Mouse (Mus musculus): ENCODE data around the gene Olfr122. TPM values are rescaled to one million over a fixed set of nuclear protein-coding genes. Genes with fewer than 3 reads are reported as not detected.

Gene Olfr122
- not detected in 2 replicates for total RNA-seq (2014; rRNA removed; ENCODE audit: low replicate concordance)
- not detected in 2 replicates for polyA plus RNA-seq (2015; fragmentation: Nextera tagmentation; extraction: Ambion mirVana)

GRCm38 (mm10) chr17:37768307-37768706 is at the start of gene Olfr122:
TSS of gene Olfr122 (plus strand) at chr17:37768607.
- TF ChIP-seq CTCF (IDR thresholded peaks at IDR 0.05; ENCODE audit: low read depth) = no peak
- no peak for TF ChIP-seq EP300 (IDR thresholded peaks at IDR 0.05; ENCODE audit: low read depth)
- 70% methylated on average over 4 of the region's 4 CpGs for WGBS
- Histone ChIP-seq H3K4me3 (ENCODE audit: low read depth, low read length) (no peak within 1 kb of the TSS), H3K4me1 (ENCODE audit: control insufficient read depth, insufficient read depth) (no peaks in the 10 kb centered on the region), H3K27ac (ENCODE audit: low read depth) (no peak within 1 kb of the TSS), H3K27me3 (ENCODE audit: control insufficient read depth, insufficient read depth, low read length) (no peaks in the 10 kb centered on the region), H3K9ac (replicated peaks; ENCODE audit: low read depth, low read length) (no peak within 1 kb of the TSS), H3K36me3 (replicated peaks; ENCODE audit: control insufficient read depth, insufficient read depth, low read length) (no peaks in the 10 kb centered on the region), H3K9me3 (replicated peaks; ENCODE audit: control insufficient read depth, low read length) (no peaks in the 10 kb centered on the region), H3K4me2 (ENCODE audit: low read depth, low read length) (no peak within 1 kb of the TSS)
- ATAC-seq (ENCODE audit: insufficient read depth, low read depth) (no peak), DNase-seq (ENCODE audit: low spot score) (no peak)

GRCm38 (mm10) chr17:37721508-37721907 is 46.9 kb upstream of the Olfr122 start, which contains the start of gene Olfr120:
TSS of gene Olfr120 (plus strand) at chr17:37721808.
- no peak within 1 kb of the TSS for H3K4me2 ChIP-seq (ENCODE audit: low read depth, low read length)
- H3K27me3 ChIP-seq (ENCODE audit: control insufficient read depth, insufficient read depth, low read length) = no peaks in the 10 kb centered on the region
- H3K27ac ChIP-seq (ENCODE audit: low read depth) = no peak within 1 kb of the TSS
- no peaks in the 10 kb centered on the region for H3K9me3 ChIP-seq (replicated peaks; ENCODE audit: control insufficient read depth, low read length)
- H3K36me3 ChIP-seq (replicated peaks; ENCODE audit: control insufficient read depth, insufficient read depth, low read length) = no peaks in the 10 kb centered on the region
- no peaks in the 10 kb centered on the region for H3K4me1 ChIP-seq (ENCODE audit: control insufficient read depth, insufficient read depth)
- ATAC-seq (ENCODE audit: insufficient read depth, low read depth) (no peak), DNase-seq (ENCODE audit: low spot score) (no peak)
- no peak within 1 kb of the TSS for H3K9ac ChIP-seq (replicated peaks; ENCODE audit: low read depth, low read length)
- WGBS = 50% methylated on average over 1 of the region's 1 CpGs
- H3K4me3 ChIP-seq (ENCODE audit: low read depth, low read length) = no peak within 1 kb of the TSS
- TF ChIP-seq CTCF (IDR thresholded peaks at IDR 0.05; ENCODE audit: low read depth) (no peak), EP300 (IDR thresholded peaks at IDR 0.05; ENCODE audit: low read depth) (no peak)

- no peak for TF ChIP-seq EP300 (IDR thresholded peaks at IDR 0.05; ENCODE audit: low read depth)
- TF ChIP-seq CTCF (IDR thresholded peaks at IDR 0.05; ENCODE audit: low read depth) = no peak
- no peak for ATAC-seq (ENCODE audit: insufficient read depth, low read depth)
Observed at GRCm38 (mm10) chr17:37738070-37738469, 30.3 kb upstream of the Olfr122 start.

GRCm38 (mm10) chr17:37793229-37793628 is 24.8 kb downstream of the Olfr122 start, which contains the start of gene Olfr123:
TSS of gene Olfr123 (plus strand) at chr17:37793529.
- Histone ChIP-seq H3K4me2 (ENCODE audit: low read depth, low read length) (no peak within 1 kb of the TSS), H3K4me1 (ENCODE audit: control insufficient read depth, insufficient read depth) (no peaks in the 10 kb centered on the region), H3K4me3 (ENCODE audit: low read depth, low read length) (no peak within 1 kb of the TSS), H3K27ac (ENCODE audit: low read depth) (no peak within 1 kb of the TSS), H3K9ac (replicated peaks; ENCODE audit: low read depth, low read length) (no peak within 1 kb of the TSS), H3K27me3 (ENCODE audit: control insufficient read depth, insufficient read depth, low read length) (no peaks in the 10 kb centered on the region), H3K9me3 (replicated peaks; ENCODE audit: control insufficient read depth, low read length) (no peaks in the 10 kb centered on the region), H3K36me3 (replicated peaks; ENCODE audit: control insufficient read depth, insufficient read depth, low read length) (no peaks in the 10 kb centered on the region)
- DNase-seq (ENCODE audit: low spot score) (no peak), ATAC-seq (ENCODE audit: insufficient read depth, low read depth) (no peak)
- no peak for TF ChIP-seq CTCF (IDR thresholded peaks at IDR 0.05; ENCODE audit: low read depth)
- TF ChIP-seq EP300 (IDR thresholded peaks at IDR 0.05; ENCODE audit: low read depth) = no peak
- 65% methylated on average over 2 of the region's 2 CpGs for WGBS

More at GRCm38 (mm10) chr17:37738070-37738469, 30.3 kb upstream of the Olfr122 start:
- H3K36me3 ChIP-seq (replicated peaks; ENCODE audit: control insufficient read depth, insufficient read depth, low read length) = no peaks in the 10 kb centered on the region
- H3K27me3 ChIP-seq (ENCODE audit: control insufficient read depth, insufficient read depth, low read length) = no peaks in the 10 kb centered on the region
- no peak overlapping the region for H3K27ac ChIP-seq (ENCODE audit: low read depth)
- WGBS = 44% methylated on average over 7 of the region's 7 CpGs
- no peak overlapping the region for H3K9ac ChIP-seq (replicated peaks; ENCODE audit: low read depth, low read length)
- 0 out of 2 replicates have a peak, but pooled peaks cover 3% of the 10 kb centered on the region for H3K9me3 ChIP-seq (replicated peaks; ENCODE audit: control insufficient read depth, low read length)
- H3K4me3 ChIP-seq (ENCODE audit: low read depth, low read length) = no peak overlapping the region
- DNase-seq (ENCODE audit: low spot score) = no peak
- no peak overlapping the region for H3K4me2 ChIP-seq (ENCODE audit: low read depth, low read length)
- H3K4me1 ChIP-seq (ENCODE audit: control insufficient read depth, insufficient read depth) = no peaks in the 10 kb centered on the region

GRCm38 (mm10) chr17:37799588-37799987 is 31.2 kb downstream of the Olfr122 start, which contains the start of gene Olfr124:
TSS of gene Olfr124 (plus strand) at chr17:37799888.
- H3K4me1 ChIP-seq (ENCODE audit: control insufficient read depth, insufficient read depth) = no peaks in the 10 kb centered on the region
- H3K27me3 ChIP-seq (ENCODE audit: control insufficient read depth, insufficient read depth, low read length) = no peaks in the 10 kb centered on the region
- ATAC-seq (ENCODE audit: insufficient read depth, low read depth) = no peak
- no peaks in the 10 kb centered on the region for H3K36me3 ChIP-seq (replicated peaks; ENCODE audit: control insufficient read depth, insufficient read depth, low read length)
- no peak within 1 kb of the TSS for H3K4me2 ChIP-seq (ENCODE audit: low read depth, low read length)
- no peak for DNase-seq (ENCODE audit: low spot score)
- H3K9ac ChIP-seq (replicated peaks; ENCODE audit: low read depth, low read length) = no peak within 1 kb of the TSS
- no peaks in the 10 kb centered on the region; the same call in 1 of the 2 replicates for H3K9me3 ChIP-seq (replicated peaks; ENCODE audit: control insufficient read depth, low read length)
- no peak within 1 kb of the TSS for H3K27ac ChIP-seq (ENCODE audit: low read depth)
- TF ChIP-seq CTCF (IDR thresholded peaks at IDR 0.05; ENCODE audit: low read depth) (no peak), EP300 (IDR thresholded peaks at IDR 0.05; ENCODE audit: low read depth) (no peak)
- no peak within 1 kb of the TSS for H3K4me3 ChIP-seq (ENCODE audit: low read depth, low read length)
- 67% methylated on average over 3 of the region's 3 CpGs for WGBS

Other genes with a start within 250 kb of the Olfr122 start
- gene Olfr112, start 199.2 kb upstream of the Olfr122 start, total RNA-seq (2014; rRNA removed; ENCODE audit: low replicate concordance) = not detected in 2 replicates
- gene Olfr112, start 199.2 kb upstream of the Olfr122 start, polyA plus RNA-seq (2015; fragmentation: Nextera tagmentation; extraction: Ambion mirVana) = not detected in 2 replicates
- not detected in 2 replicates for gene Olfr113, start 190.9 kb upstream of the Olfr122 start, total RNA-seq (2014; rRNA removed; ENCODE audit: low replicate concordance)
- gene Olfr113, start 190.9 kb upstream of the Olfr122 start, polyA plus RNA-seq (2015; fragmentation: Nextera tagmentation; extraction: Ambion mirVana) = not detected in 2 replicates
- gene Olfr114, start 175.9 kb upstream of the Olfr122 start, total RNA-seq (2014; rRNA removed; ENCODE audit: low replicate concordance) = not detected in 2 replicates
- not detected in 2 replicates for gene Olfr114, start 175.9 kb upstream of the Olfr122 start, polyA plus RNA-seq (2015; fragmentation: Nextera tagmentation; extraction: Ambion mirVana)
- gene Olfr115, start 141.5 kb upstream of the Olfr122 start, total RNA-seq (2014; rRNA removed; ENCODE audit: low replicate concordance) = not detected in 2 replicates
- not detected in 2 replicates for gene Olfr115, start 141.5 kb upstream of the Olfr122 start, polyA plus RNA-seq (2015; fragmentation: Nextera tagmentation; extraction: Ambion mirVana)
- gene Olfr116, start 141.4 kb upstream of the Olfr122 start, total RNA-seq (2014; rRNA removed; ENCODE audit: low replicate concordance) = not detected in 2 replicates
- gene Olfr116, start 141.4 kb upstream of the Olfr122 start, polyA plus RNA-seq (2015; fragmentation: Nextera tagmentation; extraction: Ambion mirVana) = not detected in 2 replicates
- not detected in 2 replicates for gene Olfr117, start 104.8 kb upstream of the Olfr122 start, total RNA-seq (2014; rRNA removed; ENCODE audit: low replicate concordance)
- not detected in 2 replicates for gene Olfr117, start 104.8 kb upstream of the Olfr122 start, polyA plus RNA-seq (2015; fragmentation: Nextera tagmentation; extraction: Ambion mirVana)
- not detected in 2 replicates for gene Olfr118, start 101.6 kb upstream of the Olfr122 start, total RNA-seq (2014; rRNA removed; ENCODE audit: low replicate concordance)
- gene Olfr118, start 101.6 kb upstream of the Olfr122 start, polyA plus RNA-seq (2015; fragmentation: Nextera tagmentation; extraction: Ambion mirVana) = not detected in 2 replicates
- not detected in 2 replicates for gene Olfr119, start 72.0 kb upstream of the Olfr122 start, total RNA-seq (2014; rRNA removed; ENCODE audit: low replicate concordance)
- gene Olfr119, start 72.0 kb upstream of the Olfr122 start, polyA plus RNA-seq (2015; fragmentation: Nextera tagmentation; extraction: Ambion mirVana) = not detected in 2 replicates
- not detected in 2 replicates for gene Olfr120, start 46.8 kb upstream of the Olfr122 start, total RNA-seq (2014; rRNA removed; ENCODE audit: low replicate concordance)
- not detected in 2 replicates for gene Olfr120, start 46.8 kb upstream of the Olfr122 start, polyA plus RNA-seq (2015; fragmentation: Nextera tagmentation; extraction: Ambion mirVana)
- not detected in 2 replicates for gene Olfr121, start 19.8 kb upstream of the Olfr122 start, total RNA-seq (2014; rRNA removed; ENCODE audit: low replicate concordance)
- not detected in 2 replicates for gene Olfr121, start 19.8 kb upstream of the Olfr122 start, polyA plus RNA-seq (2015; fragmentation: Nextera tagmentation; extraction: Ambion mirVana)
- not detected in 2 replicates for gene Olfr123, start 24.9 kb downstream of the Olfr122 start, total RNA-seq (2014; rRNA removed; ENCODE audit: low replicate concordance)
- not detected in 2 replicates for gene Olfr123, start 24.9 kb downstream of the Olfr122 start, polyA plus RNA-seq (2015; fragmentation: Nextera tagmentation; extraction: Ambion mirVana)
- gene Olfr124, start 31.3 kb downstream of the Olfr122 start, total RNA-seq (2014; rRNA removed; ENCODE audit: low replicate concordance) = not detected in 2 replicates
- gene Olfr124, start 31.3 kb downstream of the Olfr122 start, polyA plus RNA-seq (2015; fragmentation: Nextera tagmentation; extraction: Ambion mirVana) = not detected in 2 replicates
- not detected in 2 replicates for gene Olfr125, start 64.3 kb downstream of the Olfr122 start, total RNA-seq (2014; rRNA removed; ENCODE audit: low replicate concordance)
- gene Olfr125, start 64.3 kb downstream of the Olfr122 start, polyA plus RNA-seq (2015; fragmentation: Nextera tagmentation; extraction: Ambion mirVana) = not detected in 2 replicates
- gene Olfr126, start 78.9 kb downstream of the Olfr122 start, total RNA-seq (2014; rRNA removed; ENCODE audit: low replicate concordance) = not detected in 2 replicates
- gene Olfr126, start 78.9 kb downstream of the Olfr122 start, polyA plus RNA-seq (2015; fragmentation: Nextera tagmentation; extraction: Ambion mirVana) = not detected in 2 replicates
- not detected in 2 replicates for gene Olfr127, start 131.8 kb downstream of the Olfr122 start, total RNA-seq (2014; rRNA removed; ENCODE audit: low replicate concordance)
- not detected in 2 replicates for gene Olfr127, start 131.8 kb downstream of the Olfr122 start, polyA plus RNA-seq (2015; fragmentation: Nextera tagmentation; extraction: Ambion mirVana)
- not detected in 2 replicates for gene Olfr128, start 151.9 kb downstream of the Olfr122 start, total RNA-seq (2014; rRNA removed; ENCODE audit: low replicate concordance)
- not detected in 2 replicates for gene Olfr128, start 151.9 kb downstream of the Olfr122 start, polyA plus RNA-seq (2015; fragmentation: Nextera tagmentation; extraction: Ambion mirVana)
- not detected in 2 replicates for gene Olfr761, start 184.5 kb downstream of the Olfr122 start, total RNA-seq (2014; rRNA removed; ENCODE audit: low replicate concordance)
- gene Olfr761, start 184.5 kb downstream of the Olfr122 start, polyA plus RNA-seq (2015; fragmentation: Nextera tagmentation; extraction: Ambion mirVana) = not detected in 2 replicates